Mouse (Mus musculus) gastrocnemius, postnatal 4 days (tissue): ENCODE results near the gene Inpp5a. TPM values are rescaled to one million over a fixed set of nuclear protein-coding genes. Genes with fewer than 3 reads are reported as not detected.
A peak's percentile ranks its signal among the peaks of the same experiment; 100 is the strongest.

Experiments used
- DNase-seq, 2 experiments: peaks; one replicate each; pipeline ENCODE4 v3.0.0; 2021 to 2022; ENCODE audit warnings: low spot score in 2 of 2, mixed read lengths in 2 of 2
- total RNA-seq, 2 experiments: library from RNA; stranded (reverse); gene quantifications; 2 replicates each; pipeline ENCODE4 v1.2.3; 2021

Inpp5a gene
- total RNA-seq, 2 experiments from 2014 or later: 104 TPM

- DNase-seq: no peak
Measured at GRCm38 (mm10) chr7:139572665-139573064, 183.8 kb downstream of the Inpp5a start.

GRCm38 (mm10) chr7:139576064-139576686, 187.3 kb downstream of the Inpp5a start:
- DNase-seq: no peak

GRCm38 (mm10) chr7:139579261-139579905, 190.5 kb downstream of the Inpp5a start:
- DNase-seq: no peak

GRCm38 (mm10) chr7:139580851-139581775, 192.2 kb downstream of the Inpp5a start:
- DNase-seq: peak in 1 of 2 experiments; percentile 22

GRCm38 (mm10) chr7:139581801-139582571, 193.1 kb downstream of the Inpp5a start:
- peak in 1 of 2 experiments; percentile 27 for DNase-seq

- DNase-seq: peak in 1 of 2 experiments; percentile 53
Measured at GRCm38 (mm10) chr7:139582595-139582994, 193.7 kb downstream of the Inpp5a start, which contains the start of gene Nkx6-2. Nkx6-2 (minus strand) TSS chr7:139582797.

- DNase-seq: no peak
Measured at GRCm38 (mm10) chr7:139583094-139583737, 194.3 kb downstream of the Inpp5a start.

- peak in 1 of 2 experiments; percentile 34 for DNase-seq
Measured at GRCm38 (mm10) chr7:139584221-139585175, 195.6 kb downstream of the Inpp5a start.

GRCm38 (mm10) chr7:139585183-139585821, 196.4 kb downstream of the Inpp5a start:
- no peak for DNase-seq

GRCm38 (mm10) chr7:139587919-139588318, 199.0 kb downstream of the Inpp5a start:
- DNase-seq: no peak

GRCm38 (mm10) chr7:139590302-139590701, 201.4 kb downstream of the Inpp5a start:
- no peak for DNase-seq

- no peak for DNase-seq
Measured at GRCm38 (mm10) chr7:139591311-139591710, 202.4 kb downstream of the Inpp5a start.

- DNase-seq: no peak
Measured at GRCm38 (mm10) chr7:139595311-139595710, 206.4 kb downstream of the Inpp5a start.

- no peak for DNase-seq
Measured at GRCm38 (mm10) chr7:139595862-139596261, 207.0 kb downstream of the Inpp5a start.

GRCm38 (mm10) chr7:139610328-139610727, 221.4 kb downstream of the Inpp5a start:
- DNase-seq: no peak

- DNase-seq: peak in 1 of 2 experiments; percentile 44
Measured at GRCm38 (mm10) chr7:139615767-139616766, 227.2 kb downstream of the Inpp5a start.

GRCm38 (mm10) chr7:139622568-139622967, 233.7 kb downstream of the Inpp5a start:
- no peak for DNase-seq
